Mouse (Mus musculus) liver, embryonic 14.5 days (tissue): Measurements from ENCODE around the gene Mogat1.

Experiments
- CTCF ChIP-seq: IDR thresholded peaks from 2 replicates; pipeline ENCODE4 v1.5.1; 2016; ENCODE audit warnings: antibody characterized with exemption, low read depth, control low read depth
- EP300 ChIP-seq: IDR thresholded peaks from 2 replicates; pipeline ENCODE4 v1.6.1; 2016; ENCODE audit warnings: antibody characterized with exemption, low read depth

- TF ChIP-seq CTCF (no peak), EP300 (no peak)
Measured at GRCm38 (mm10) chr1:78546258-78546657, 35.5 kb downstream of the Mogat1 start.
